Mouse (Mus musculus): ENCODE data around the gene Gm5134. TPM values are rescaled to one million over a fixed set of nuclear protein-coding genes. Genes with fewer than 3 reads are reported as not detected.

The Gm5134 gene
- total RNA-seq, 1 experiment, result 4.2 TPM

GRCm38 (mm10) chr10:75949053-75950045, 5.0 kb upstream of the Gm5134 start:
- Histone ChIP-seq H3K9ac (ENCODE audit: insufficient read depth, low read depth, low read length, poor library complexity, severe bottlenecking) (peak overlapping the region; percentile 35; the same call in 1 of the 2 replicates), H3K9me3 (ENCODE audit: control insufficient read depth, insufficient read depth, low read depth, low read length) (no peaks in the 10 kb centered on the region), H3K4me3 (ENCODE audit: insufficient read depth in 1 of 2, low read depth in 1 of 2, low read length in 2 of 2, poor library complexity in 1 of 2, severe bottlenecking in 1 of 2) (no peak overlapping the region; a peak in 1 of 4 replicates), H3K36me3 (ENCODE audit: control insufficient read depth, insufficient read depth, low read length, poor library complexity, severe bottlenecking) (no peaks in the 10 kb centered on the region), H3K4me1 (ENCODE audit: control insufficient read depth in 2 of 2, insufficient read depth in 2 of 2, low read length in 2 of 2, poor library complexity in 1 of 2) (peaks cover 4 to 18% of the 10 kb centered on the region in 2 experiments; a peak in 3 of 4 replicates), H3K27ac (ENCODE audit: insufficient read depth, low read depth, low read length, poor library complexity, severe bottlenecking) (no peak overlapping the region)
- no peak for DNase-seq (ENCODE audit: low read depth, low spot score)
- no peak for TF ChIP-seq CHD2 (IDR thresholded peaks at IDR 0.05; ENCODE audit: low read depth, low read length)
- no peak for TF ChIP-seq HCFC1 (IDR thresholded peaks at IDR 0.05; ENCODE audit: borderline replicate concordance, insufficient read depth, low read length)
- TF ChIP-seq ZC3H11A (IDR thresholded peaks at IDR 0.05; ENCODE audit: borderline replicate concordance, low read depth, low read length), result no peak
- TF ChIP-seq ZNF384 (IDR thresholded peaks at IDR 0.05; ENCODE audit: low read depth, low read length), result no peak
- no peak for TF ChIP-seq MAFK (IDR thresholded peaks at IDR 0.05; ENCODE audit: insufficient read depth, low read depth, low read length)
- in situ Hi-C loops (cut with MboI; ENCODE audit: low sequenced_read_pairs in 2 of 2, unreplicated experiment in 2 of 2), result loop anchor here (5.0 to 25.0 kb wide), 3 partner anchors 202 to 362 kb away; partner anchors contain the start of gene Ggt5 (in 1 of the 2)

GRCm38 (mm10) chr10:75950791-75951210, 3.5 kb upstream of the Gm5134 start:
- Histone ChIP-seq H3K9ac (ENCODE audit: insufficient read depth, low read depth, low read length, poor library complexity, severe bottlenecking) (peak overlapping the region; percentile 59), H3K36me3 (ENCODE audit: control insufficient read depth, insufficient read depth, low read length, poor library complexity, severe bottlenecking) (no peaks in the 10 kb centered on the region), H3K4me3 (ENCODE audit: insufficient read depth in 1 of 2, low read depth in 1 of 2, low read length in 2 of 2, poor library complexity in 1 of 2, severe bottlenecking in 1 of 2) (peak overlapping the region; percentile 68 to 69), H3K4me1 (ENCODE audit: control insufficient read depth in 2 of 2, insufficient read depth in 2 of 2, low read length in 2 of 2, poor library complexity in 1 of 2) (peaks cover 4 to 19% of the 10 kb centered on the region in 2 experiments; a peak in 3 of 4 replicates), H3K9me3 (ENCODE audit: control insufficient read depth, insufficient read depth, low read depth, low read length) (no peaks in the 10 kb centered on the region), H3K27ac (ENCODE audit: insufficient read depth, low read depth, low read length, poor library complexity, severe bottlenecking) (peak overlapping the region; percentile 8)
- in situ Hi-C loops (cut with MboI; ENCODE audit: low sequenced_read_pairs in 2 of 2, unreplicated experiment in 2 of 2), result loop anchor here (5.0 to 25.0 kb wide), 3 partner anchors 204 to 364 kb away; partner anchors contain the start of gene Ggt5 (in 1 of the 2)
- no peak for DNase-seq (ENCODE audit: low read depth, low spot score)
- TF ChIP-seq ZC3H11A (IDR thresholded peaks at IDR 0.05; ENCODE audit: borderline replicate concordance, low read depth, low read length) (no peak), MAFK (IDR thresholded peaks at IDR 0.05; ENCODE audit: insufficient read depth, low read depth, low read length) (no peak), HCFC1 (IDR thresholded peaks at IDR 0.05; ENCODE audit: borderline replicate concordance, insufficient read depth, low read length) (no peak), CHD2 (IDR thresholded peaks at IDR 0.05; ENCODE audit: low read depth, low read length) (no peak), ZNF384 (IDR thresholded peaks at IDR 0.05; ENCODE audit: low read depth, low read length) (no peak)

GRCm38 (mm10) chr10:75951424-75952050, 2.8 kb upstream of the Gm5134 start:
- TF ChIP-seq ZC3H11A (IDR thresholded peaks at IDR 0.05; ENCODE audit: borderline replicate concordance, low read depth, low read length) (peak; percentile 56; the same call in 1 of the 2 replicates), HCFC1 (IDR thresholded peaks at IDR 0.05; ENCODE audit: borderline replicate concordance, insufficient read depth, low read length) (no peak), MAFK (IDR thresholded peaks at IDR 0.05; ENCODE audit: insufficient read depth, low read depth, low read length) (peak; percentile 68; the same call in 1 of the 2 replicates), CHD2 (IDR thresholded peaks at IDR 0.05; ENCODE audit: low read depth, low read length) (no peak), ZNF384 (IDR thresholded peaks at IDR 0.05; ENCODE audit: low read depth, low read length) (peak; percentile 99)
- Histone ChIP-seq H3K4me3 (ENCODE audit: insufficient read depth in 1 of 2, low read depth in 1 of 2, low read length in 2 of 2, poor library complexity in 1 of 2, severe bottlenecking in 1 of 2) (peak overlapping the region; percentile 68 to 69), H3K9ac (ENCODE audit: insufficient read depth, low read depth, low read length, poor library complexity, severe bottlenecking) (peak overlapping the region; percentile 59; the same call in 1 of the 2 replicates), H3K9me3 (ENCODE audit: control insufficient read depth, insufficient read depth, low read depth, low read length) (no peaks in the 10 kb centered on the region), H3K4me1 (ENCODE audit: control insufficient read depth in 2 of 2, insufficient read depth in 2 of 2, low read length in 2 of 2, poor library complexity in 1 of 2) (peaks cover 4 to 19% of the 10 kb centered on the region in 2 experiments; a peak in 3 of 4 replicates), H3K27ac (ENCODE audit: insufficient read depth, low read depth, low read length, poor library complexity, severe bottlenecking) (no peak overlapping the region), H3K36me3 (ENCODE audit: control insufficient read depth, insufficient read depth, low read length, poor library complexity, severe bottlenecking) (no peaks in the 10 kb centered on the region)
- no peak for DNase-seq (ENCODE audit: low read depth, low spot score)
- in situ Hi-C loops (cut with MboI; ENCODE audit: low sequenced_read_pairs in 2 of 2, unreplicated experiment in 2 of 2), result loop anchor here (5.0 to 25.0 kb wide), 3 partner anchors 204 to 364 kb away; partner anchors contain the start of gene Ggt5 (in 1 of the 2)

- DNase-seq (ENCODE audit: low read depth, low spot score), result no peak
- in situ Hi-C loops (cut with MboI; ENCODE audit: low sequenced_read_pairs in 2 of 2, unreplicated experiment in 2 of 2), result loop anchor here in 1 of 2 experiments (25.0 kb wide), 1 partner anchor 387 kb away; the partner anchor contains the start of gene Ggt5
- Histone ChIP-seq H3K36me3 (ENCODE audit: control insufficient read depth, insufficient read depth, low read length, poor library complexity, severe bottlenecking) (no peaks in the 10 kb centered on the region), H3K9me3 (ENCODE audit: control insufficient read depth, insufficient read depth, low read depth, low read length) (no peaks in the 10 kb centered on the region), H3K4me3 (ENCODE audit: insufficient read depth in 1 of 2, low read depth in 1 of 2, low read length in 2 of 2, poor library complexity in 1 of 2, severe bottlenecking in 1 of 2) (no peak overlapping the region), H3K4me1 (ENCODE audit: control insufficient read depth in 2 of 2, insufficient read depth in 2 of 2, low read length in 2 of 2, poor library complexity in 1 of 2) (peaks cover 2 to 14% of the 10 kb centered on the region in 2 experiments; a peak in 2 of 4 replicates), H3K27ac (ENCODE audit: insufficient read depth, low read depth, low read length, poor library complexity, severe bottlenecking) (no peak overlapping the region), H3K9ac (ENCODE audit: insufficient read depth, low read depth, low read length, poor library complexity, severe bottlenecking) (no peak overlapping the region)
- TF ChIP-seq ZC3H11A (IDR thresholded peaks at IDR 0.05; ENCODE audit: borderline replicate concordance, low read depth, low read length) (no peak), MAFK (IDR thresholded peaks at IDR 0.05; ENCODE audit: insufficient read depth, low read depth, low read length) (no peak), CHD2 (IDR thresholded peaks at IDR 0.05; ENCODE audit: low read depth, low read length) (no peak), HCFC1 (IDR thresholded peaks at IDR 0.05; ENCODE audit: borderline replicate concordance, insufficient read depth, low read length) (no peak), ZNF384 (IDR thresholded peaks at IDR 0.05; ENCODE audit: low read depth, low read length) (no peak)
Measured at GRCm38 (mm10) chr10:75973846-75974245, 19.5 kb downstream of the Gm5134 start.
